Mouse (Mus musculus): ENCODE measurements around the gene Hdgfl2. TPM values are rescaled to one million over a fixed set of nuclear protein-coding genes. Genes with fewer than 3 reads are reported as not detected.
"Not testable (repeated sequence)": the region's sequence is repeated elsewhere in the genome, so short reads cannot be mapped to it uniquely, and the experiment has no call there.

The Hdgfl2 gene
- polyA plus RNA-seq, 2 experiments: 26.0 to 29.5 TPM

DNA sequence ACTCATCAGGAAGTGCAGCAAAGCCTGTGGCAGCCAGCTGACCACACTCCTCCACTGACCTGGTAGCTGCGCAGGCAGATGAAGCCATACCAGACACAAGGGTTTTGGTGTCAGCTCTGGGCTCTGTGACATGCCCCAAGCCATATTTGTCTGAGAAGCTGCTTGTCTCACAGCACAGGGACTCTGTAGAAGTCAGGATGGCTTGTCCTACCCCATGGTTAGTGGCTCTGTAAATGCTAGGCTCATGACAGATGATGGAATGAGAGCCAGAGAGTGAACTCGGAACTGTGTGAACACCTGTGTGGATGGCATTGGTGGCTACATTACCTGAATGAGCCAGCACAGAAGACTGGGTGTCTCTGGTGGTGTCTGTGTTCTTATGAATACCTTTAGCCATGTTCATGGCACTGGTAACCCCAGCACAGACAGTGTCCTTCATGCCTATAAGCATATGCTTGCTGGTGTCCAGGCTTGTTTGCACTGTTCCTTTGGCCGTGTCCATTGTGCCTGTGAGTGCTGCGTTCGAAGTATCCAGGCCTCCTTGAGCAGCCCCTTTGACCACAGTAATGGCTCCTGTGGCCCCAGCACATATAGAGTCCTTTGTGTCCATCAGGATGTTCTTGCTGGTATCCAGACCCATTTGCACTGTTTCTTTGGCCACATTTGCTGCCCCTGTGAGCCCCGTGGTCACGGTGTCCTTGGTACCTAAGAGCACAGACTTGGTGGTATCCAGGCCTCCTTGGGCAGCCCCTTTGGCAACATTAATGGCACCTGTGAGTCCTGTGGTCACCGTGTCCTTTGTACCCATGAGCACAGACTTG is 24.2 kb downstream of the Hdgfl2 start:
- Histone ChIP-seq H3K4me1 (replicated peaks; ENCODE audit: control insufficient read depth in 2 of 2, insufficient read depth in 2 of 2, low read length in 1 of 2) (no peaks in the 10 kb centered on the region), H3K9ac (replicated peaks) (no peak overlapping the region), H3K4me3 (ENCODE audit: insufficient read depth in 1 of 2, low read depth in 2 of 2, low read length in 2 of 2) (no peak overlapping the region), H3K4me2 (ENCODE audit: low read depth) (no peak overlapping the region), H3K9me3 (ENCODE audit: control insufficient read depth, low read length) (no peaks in the 10 kb centered on the region), H3K36me3 (replicated peaks; ENCODE audit: control insufficient read depth, insufficient read depth, low read depth) (peaks cover 7% of the 10 kb centered on the region), H3K27ac (no peak overlapping the region), H3K27me3 (ENCODE audit: control insufficient read depth, insufficient read depth, low read length) (no peaks in the 10 kb centered on the region)
- ATAC-seq (ENCODE audit: insufficient read depth) (no peak), DNase-seq (ENCODE audit: low read depth in 3 of 3, low spot score in 3 of 3) (no peak)
- no peak for TF ChIP-seq EP300 (IDR thresholded peaks at IDR 0.05; ENCODE audit: low read depth)
- TF ChIP-seq CTCF (IDR thresholded peaks at IDR 0.05; ENCODE audit: low read depth): no peak
- WGBS (ENCODE audit: insufficient replicate concordance): 82% methylated on average over 8 of the region's 8 CpGs

- H3K4me3 ChIP-seq (ENCODE audit: insufficient read depth in 1 of 2, low read depth in 2 of 2, low read length in 2 of 2); H3K9ac ChIP-seq (replicated peaks); H3K4me2 ChIP-seq (ENCODE audit: low read depth); H3K27me3 ChIP-seq (ENCODE audit: control insufficient read depth, insufficient read depth, low read length); H3K36me3 ChIP-seq (replicated peaks; ENCODE audit: control insufficient read depth, insufficient read depth, low read depth); H3K9me3 ChIP-seq (ENCODE audit: control insufficient read depth, low read length); H3K27ac ChIP-seq; ATAC-seq (ENCODE audit: insufficient read depth); H3K4me1 ChIP-seq (replicated peaks; ENCODE audit: control insufficient read depth in 2 of 2, insufficient read depth in 2 of 2, low read length in 1 of 2); DNase-seq (ENCODE audit: low read depth in 3 of 3, low spot score in 3 of 3): not testable (repeated sequence)
- 75% methylated on average over 2 of the region's 5 CpGs for WGBS (ENCODE audit: insufficient replicate concordance)
These were observed 25.4 kb downstream of the Hdgfl2 start for GRCm38 (mm10) chr17:56104821-56105220.

GRCm38 (mm10) chr17:56106436-56106835 is 27.0 kb downstream of the Hdgfl2 start:
- H3K27me3 ChIP-seq (ENCODE audit: control insufficient read depth, insufficient read depth, low read length); H3K4me3 ChIP-seq (ENCODE audit: insufficient read depth in 1 of 2, low read depth in 2 of 2, low read length in 2 of 2); H3K9me3 ChIP-seq (ENCODE audit: control insufficient read depth, low read length); H3K4me1 ChIP-seq (replicated peaks; ENCODE audit: control insufficient read depth in 2 of 2, insufficient read depth in 2 of 2, low read length in 1 of 2); H3K4me2 ChIP-seq (ENCODE audit: low read depth); DNase-seq (ENCODE audit: low read depth in 3 of 3, low spot score in 3 of 3); ATAC-seq (ENCODE audit: insufficient read depth); H3K36me3 ChIP-seq (replicated peaks; ENCODE audit: control insufficient read depth, insufficient read depth, low read depth); H3K9ac ChIP-seq (replicated peaks); H3K27ac ChIP-seq: not testable (repeated sequence)
- 84% methylated on average over 4 of the region's 4 CpGs for WGBS (ENCODE audit: insufficient replicate concordance)

DNA sequence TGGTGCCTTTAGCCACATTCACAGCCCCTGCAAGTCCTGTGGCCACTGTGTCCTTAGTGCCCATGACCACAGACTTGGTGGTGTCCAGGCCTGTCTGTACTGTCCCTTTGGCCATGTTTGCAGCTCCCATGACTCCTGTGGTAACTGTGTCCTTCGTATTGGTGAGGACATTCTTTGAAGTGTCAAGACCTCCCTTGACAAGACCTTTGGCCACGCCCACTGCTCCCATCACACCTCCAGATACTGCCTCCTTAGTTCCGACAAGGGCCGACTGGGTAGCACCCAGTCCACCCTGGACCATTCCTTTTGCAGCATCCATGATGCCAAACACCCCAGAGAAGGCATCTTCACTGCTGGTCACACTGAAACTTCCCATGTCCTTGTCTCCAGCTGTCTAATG is 27.5 kb downstream of the Hdgfl2 start:
- WGBS (ENCODE audit: insufficient replicate concordance): 53% methylated on average over 4 of the region's 4 CpGs
- Histone ChIP-seq H3K9ac (replicated peaks) (no peak overlapping the region), H3K27me3 (ENCODE audit: control insufficient read depth, insufficient read depth, low read length) (no peaks in the 10 kb centered on the region), H3K36me3 (replicated peaks; ENCODE audit: control insufficient read depth, insufficient read depth, low read depth) (no peaks in the 10 kb centered on the region), H3K9me3 (ENCODE audit: control insufficient read depth, low read length) (no peaks in the 10 kb centered on the region), H3K4me2 (ENCODE audit: low read depth) (no peak overlapping the region), H3K27ac (no peak overlapping the region), H3K4me1 (replicated peaks; ENCODE audit: control insufficient read depth in 2 of 2, insufficient read depth in 2 of 2, low read length in 1 of 2) (no peaks in the 10 kb centered on the region), H3K4me3 (ENCODE audit: insufficient read depth in 1 of 2, low read depth in 2 of 2, low read length in 2 of 2) (no peak overlapping the region)
- ATAC-seq (ENCODE audit: insufficient read depth) (no peak), DNase-seq (ENCODE audit: low read depth in 3 of 3, low spot score in 3 of 3) (no peak)
- TF ChIP-seq CTCF (IDR thresholded peaks at IDR 0.05; ENCODE audit: low read depth): no peak
- TF ChIP-seq EP300 (IDR thresholded peaks at IDR 0.05; ENCODE audit: low read depth): no peak

GRCm38 (mm10) chr17:56107736-56108135 is 28.3 kb downstream of the Hdgfl2 start:
- Histone ChIP-seq H3K9ac (replicated peaks) (no peak overlapping the region), H3K36me3 (replicated peaks; ENCODE audit: control insufficient read depth, insufficient read depth, low read depth) (no peaks in the 10 kb centered on the region), H3K27me3 (ENCODE audit: control insufficient read depth, insufficient read depth, low read length) (no peaks in the 10 kb centered on the region), H3K4me3 (ENCODE audit: insufficient read depth in 1 of 2, low read depth in 2 of 2, low read length in 2 of 2) (no peak overlapping the region), H3K27ac (no peak overlapping the region), H3K4me1 (replicated peaks; ENCODE audit: control insufficient read depth in 2 of 2, insufficient read depth in 2 of 2, low read length in 1 of 2) (no peaks in the 10 kb centered on the region), H3K9me3 (ENCODE audit: control insufficient read depth, low read length) (no peaks in the 10 kb centered on the region), H3K4me2 (ENCODE audit: low read depth) (no peak overlapping the region)
- DNase-seq (ENCODE audit: low read depth in 3 of 3, low spot score in 3 of 3) (no peak), ATAC-seq (ENCODE audit: insufficient read depth) (no peak)
- TF ChIP-seq EP300 (IDR thresholded peaks at IDR 0.05; ENCODE audit: low read depth) (no peak), CTCF (IDR thresholded peaks at IDR 0.05; ENCODE audit: low read depth) (no peak)
- WGBS (ENCODE audit: insufficient replicate concordance): 53% methylated on average over 2 of the region's 2 CpGs

Measured in liver, embryonic 14.5 days (tissue).